Mouse (Mus musculus): ENCODE results near the gene Fam178b.

DNA sequence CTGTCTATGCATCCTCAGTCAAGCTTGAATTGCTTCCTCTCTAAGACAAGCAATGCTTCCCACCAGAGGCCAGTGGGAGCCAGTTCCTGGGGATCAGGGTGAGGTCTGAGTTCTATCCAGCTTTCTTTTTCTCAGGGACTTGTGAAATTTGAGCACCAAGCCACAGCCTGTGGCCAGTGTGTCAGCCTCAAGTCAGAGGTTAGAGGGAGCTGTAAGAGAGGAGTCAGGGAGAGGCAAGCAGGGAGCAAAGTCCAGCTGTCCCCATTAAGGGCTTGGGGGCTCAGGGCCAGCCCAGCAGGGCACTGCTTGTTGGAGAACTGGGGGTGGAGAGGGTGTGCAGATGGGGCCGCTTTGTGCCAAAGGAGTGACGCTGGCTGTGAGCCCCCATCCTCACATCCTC is 119.8 kb downstream of the Fam178b start:
- TF ChIP-seq CTCF (IDR thresholded peaks at IDR 0.05; ENCODE audit: low read depth, low read length) (no peak), GATA2 (IDR thresholded peaks at IDR 0.05; ENCODE audit: borderline replicate concordance, low read depth, low read length) (no peak), GATA1 (IDR thresholded peaks at IDR 0.05; ENCODE audit: borderline replicate concordance, low read length) (no peak), POLR2AphosphoS5 (IDR thresholded peaks at IDR 0.05; ENCODE audit: insufficient replicate concordance, low read depth, low read length) (no peak), TAL1 (conservative IDR thresholded peaks at IDR 0.05; ENCODE audit: low read depth, low read length) (no peak)

Measured in G1E (cell line).